Mouse (Mus musculus) left cerebral cortex, postnatal 14 days (tissue): ENCODE measurements around the gene Nfkbil1. TPM values are rescaled to one million over a fixed set of nuclear protein-coding genes. Genes with fewer than 3 reads are reported as not detected.
A peak's percentile ranks its signal among the peaks of the same experiment; 100 is the strongest.
"Not testable (repeated sequence)": the region's sequence is repeated elsewhere in the genome, so short reads cannot be mapped to it uniquely, and the experiment has no call there.

Source experiments
- DNase-seq, 2 experiments: peaks; one replicate each; pipeline ENCODE4 v3.0.0; 2021 to 2022; ENCODE audit warnings: low spot score in 2 of 2, mixed read lengths in 1 of 2
- intact Hi-C: fragments of 180-260 bp; cut with DNase I; formaldehyde crosslinking; loops from one replicate; pipeline ENCODE4 v1.15.1; 2025
- total RNA-seq, 2 experiments: library from RNA; stranded (reverse); gene quantifications; 2 replicates each; pipeline ENCODE4 v1.2.3; 2021

Gene Nfkbil1
- total RNA-seq, 2 experiments from 2014 or later, result 12.2 to 14.3 TPM

- intact Hi-C loops, result no loop called here
- DNase-seq, result peak; percentile 97 to 98
Observed at GRCm38 (mm10) chr17:35241305-35242014, 5.9 kb upstream of the Nfkbil1 start, which contains the start of gene Ddx39b. TSS of gene Ddx39b (plus strand) at chr17:35241746.

- intact Hi-C loops, result no loop called here
- DNase-seq, result no peak
Observed at GRCm38 (mm10) chr17:35240384-35241304, 5.1 kb upstream of the Nfkbil1 start.

GRCm38 (mm10) chr17:35239700-35240099 is 4.1 kb upstream of the Nfkbil1 start:
- no peak for DNase-seq
- intact Hi-C loops, result loop anchor here (5.0 to 10.0 kb wide), 3 partner anchors 117 to 635 kb away; partner anchors contain the start of genes Agpat1, Csnk2b, Gpank1 and Rnf5

- peak in 1 of 2 experiments; percentile 21 for DNase-seq
- intact Hi-C loops, result loop anchor here (5.0 to 10.0 kb wide), 3 partner anchors 115 to 633 kb away; partner anchors contain the start of genes Agpat1, Csnk2b, Gpank1 and Rnf5
Observed at GRCm38 (mm10) chr17:35237504-35237903, 1.9 kb upstream of the Nfkbil1 start.

GRCm38 (mm10) chr17:35236996-35237395 is 1.4 kb upstream of the Nfkbil1 start:
- DNase-seq, result peak in 1 of 2 experiments; percentile 19
- intact Hi-C loops, result loop anchor here (5.0 to 10.0 kb wide), 3 partner anchors 115 to 632 kb away; partner anchors contain the start of genes Agpat1, Csnk2b, Gpank1 and Rnf5

- peak; percentile 99 to 100 for DNase-seq
- intact Hi-C loops, result loop anchor here (5.0 to 10.0 kb wide), 3 partner anchors 114 to 632 kb away; partner anchors contain the start of genes Agpat1, Csnk2b, Gpank1 and Rnf5
Observed at GRCm38 (mm10) chr17:35236390-35236746, 776 bp upstream of the Nfkbil1 start.

- intact Hi-C loops, result loop anchor here (5.0 to 10.0 kb wide), 3 partner anchors 113 to 630 kb away; partner anchors contain the start of genes Agpat1, Csnk2b, Gpank1 and Rnf5
- DNase-seq, result peak in 1 of 2 experiments; percentile 27
Observed at GRCm38 (mm10) chr17:35234903-35235302, 689 bp downstream of the Nfkbil1 start.

GRCm38 (mm10) chr17:35234090-35234489 is 1.5 kb downstream of the Nfkbil1 start:
- not testable (repeated sequence) for DNase-seq
- intact Hi-C loops, result loop anchor here (10.0 kb wide), 2 partner anchors 229 to 629 kb away; partner anchors contain the start of genes Agpat1, Rnf5 and Vars

GRCm38 (mm10) chr17:35233114-35233980 is 2.2 kb downstream of the Nfkbil1 start, which contains the start of gene Atp6v1g2:
TSS of gene Atp6v1g2 (plus strand) at chr17:35233660.
- intact Hi-C loops, result loop anchor here (2.0 to 10.0 kb wide), 4 partner anchors 55 to 629 kb away; partner anchors contain the start of genes Agpat1, Rnf5 and Vars
- DNase-seq, result peak in 1 of 2 experiments; percentile 11

GRCm38 (mm10) chr17:35232659-35233058 is 2.9 kb downstream of the Nfkbil1 start:
- peak in 1 of 2 experiments; percentile 5 for DNase-seq
- intact Hi-C loops, result loop anchor here (2.0 to 10.0 kb wide), 4 partner anchors 54 to 628 kb away; partner anchors contain the start of genes Agpat1, Rnf5 and Vars

- peak; percentile 80 to 90 for DNase-seq
- intact Hi-C loops, result loop anchor here (2.0 to 10.0 kb wide), 4 partner anchors 53 to 627 kb away; partner anchors contain the start of genes Agpat1, Rnf5 and Vars
Observed at GRCm38 (mm10) chr17:35232043-35232442, 3.5 kb downstream of the Nfkbil1 start.

GRCm38 (mm10) chr17:35231022-35231421 is 4.6 kb downstream of the Nfkbil1 start:
- no peak for DNase-seq
- intact Hi-C loops, result loop anchor here (10.0 kb wide), 2 partner anchors 226 to 626 kb away; partner anchors contain the start of genes Agpat1, Rnf5 and Vars

GRCm38 (mm10) chr17:35226561-35227046 is 9.0 kb downstream of the Nfkbil1 start:
- no peak for DNase-seq
- intact Hi-C loops, result loop anchor here (1.0 kb wide), 1 partner anchor 22 kb away; no protein-coding TSS in a partner anchor

GRCm38 (mm10) chr17:35225456-35225855 is 10.1 kb downstream of the Nfkbil1 start:
- no peak for DNase-seq
- intact Hi-C loops, result no loop called here

GRCm38 (mm10) chr17:35224641-35225040 is 11.0 kb downstream of the Nfkbil1 start:
- intact Hi-C loops, result no loop called here
- DNase-seq, result no peak

GRCm38 (mm10) chr17:35222299-35222698 is 13.3 kb downstream of the Nfkbil1 start:
- intact Hi-C loops, result no loop called here
- DNase-seq, result no peak

- intact Hi-C loops, result no loop called here
- DNase-seq, result no peak
Observed at GRCm38 (mm10) chr17:35220156-35220952, 15.2 kb downstream of the Nfkbil1 start, which contains the start of gene Gm16181. TSS of gene Gm16181 (plus strand) at chr17:35220834.
